Mouse (Mus musculus): ENCODE results near the gene Arhgap29. TPM values are rescaled to one million over a fixed set of nuclear protein-coding genes. Genes with fewer than 3 reads are reported as not detected.

Gene Arhgap29
- polyA plus RNA-seq, 1 experiment from 2014 or later, result 48.5 TPM

DNA sequence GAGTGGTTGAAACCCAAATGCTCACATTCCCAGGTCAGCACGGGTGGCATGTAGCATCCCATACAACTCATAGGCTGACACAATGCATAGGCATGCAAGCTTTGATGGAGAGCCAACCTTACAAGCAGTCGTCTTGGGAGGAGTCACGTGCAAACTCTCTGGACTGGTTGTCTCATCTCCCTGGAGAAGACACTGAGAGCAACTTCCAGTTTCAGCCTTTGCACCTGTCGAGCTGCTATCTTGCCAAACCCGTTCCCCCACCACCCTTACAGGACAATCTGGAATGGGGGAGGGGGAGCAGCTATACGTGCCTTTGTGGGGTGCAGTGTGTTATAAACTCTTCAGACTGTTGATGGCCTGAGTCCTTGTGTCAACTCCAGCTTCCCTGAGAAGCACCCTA lies 96.8 kb downstream of the Arhgap29 start:
- no peaks in the 10 kb centered on the region for H3K9me3 ChIP-seq (replicated peaks; ENCODE audit: control insufficient read depth, low read length)
- no peaks in the 10 kb centered on the region for H3K36me3 ChIP-seq (ENCODE audit: control insufficient read depth, insufficient read depth)
- H3K27ac ChIP-seq (ENCODE audit: low read length), result no peak overlapping the region
- no peak overlapping the region for H3K4me2 ChIP-seq (ENCODE audit: low read depth, low read length)
- 51% methylated on average over 6 of the region's 6 CpGs for WGBS
- no peaks in the 10 kb centered on the region for H3K27me3 ChIP-seq (ENCODE audit: control insufficient read depth, insufficient read depth, low read length)
- peaks cover 35% of the 10 kb centered on the region for H3K4me1 ChIP-seq (ENCODE audit: control insufficient read depth, insufficient read depth, low read length)
- H3K4me3 ChIP-seq (ENCODE audit: low read length), result no peak overlapping the region
- ATAC-seq (replicated peaks; ENCODE audit: extremely low read depth, insufficient read depth, low FRiP score), result no peak
- H3K9ac ChIP-seq (ENCODE audit: low read length), result no peak overlapping the region

DNA sequence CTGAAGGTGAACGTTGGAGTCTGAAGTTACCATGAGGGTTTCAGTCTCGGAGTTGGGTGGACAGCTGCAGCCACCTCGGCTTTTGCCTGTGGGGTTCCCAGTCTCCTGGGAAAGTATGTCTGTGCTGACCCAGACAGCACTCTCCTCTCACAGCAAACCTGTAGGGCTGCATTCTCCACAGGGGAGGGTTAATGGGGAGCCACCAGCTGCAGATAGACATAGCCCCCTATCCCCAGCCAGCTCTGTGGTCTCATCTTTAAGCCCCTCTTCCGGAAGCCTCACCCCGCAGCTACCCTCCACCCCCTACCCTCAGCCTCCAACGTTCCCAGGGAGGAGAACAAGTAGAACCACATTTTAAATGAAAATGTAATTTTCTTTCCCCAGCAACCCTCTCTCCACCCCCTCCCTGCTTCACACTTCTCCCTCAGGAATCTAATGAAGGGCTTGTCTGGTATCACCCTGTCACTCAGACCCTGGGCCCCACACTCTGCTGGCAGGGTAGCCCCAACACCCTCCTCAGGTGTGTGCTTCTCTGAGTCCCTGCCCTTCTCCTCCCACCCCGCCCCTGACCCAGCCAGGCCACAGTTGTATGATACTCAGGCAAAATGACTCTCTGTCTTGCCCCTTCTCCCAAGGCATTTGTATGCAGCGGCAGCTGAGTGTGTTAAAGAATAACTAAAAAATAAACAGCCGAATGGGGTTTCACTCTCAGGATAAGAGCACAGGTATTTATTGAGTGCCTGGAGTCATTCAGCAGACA lies 106.3 kb downstream of the Arhgap29 start:
- WGBS, result 51% methylated on average over 9 of the region's 9 CpGs
- Histone ChIP-seq H3K36me3 (ENCODE audit: control insufficient read depth, insufficient read depth) (no peaks in the 10 kb centered on the region), H3K9ac (ENCODE audit: low read length) (no peak overlapping the region), H3K4me3 (ENCODE audit: low read length) (no peak overlapping the region), H3K9me3 (replicated peaks; ENCODE audit: control insufficient read depth, low read length) (no peaks in the 10 kb centered on the region), H3K4me2 (ENCODE audit: low read depth, low read length) (no peak overlapping the region), H3K4me1 (ENCODE audit: control insufficient read depth, insufficient read depth, low read length) (peaks cover 4% of the 10 kb centered on the region; the same call in 1 of the 2 replicates), H3K27ac (ENCODE audit: low read length) (no peak overlapping the region), H3K27me3 (ENCODE audit: control insufficient read depth, insufficient read depth, low read length) (no peaks in the 10 kb centered on the region)
- no peak for ATAC-seq (replicated peaks; ENCODE audit: extremely low read depth, insufficient read depth, low FRiP score)

DNA sequence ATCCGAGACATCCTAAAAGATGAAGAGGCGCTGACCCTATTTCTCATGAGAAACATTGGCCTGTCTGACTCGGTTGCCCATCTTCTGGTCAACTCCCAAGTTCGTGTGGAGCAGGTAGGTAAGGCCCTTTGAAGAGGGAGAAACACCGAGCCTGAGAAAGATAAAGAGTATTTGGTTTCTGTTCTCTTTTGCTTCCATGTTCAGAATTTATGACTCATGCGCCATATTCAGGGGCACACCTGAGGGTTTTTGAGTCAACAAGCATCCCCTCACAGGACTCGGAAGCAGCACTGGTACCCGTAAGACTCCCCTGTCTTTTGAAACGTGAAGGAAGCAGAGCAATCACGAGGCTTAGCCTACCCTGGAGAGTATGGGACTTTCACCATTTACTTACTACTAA lies 110.2 kb downstream of the Arhgap29 start:
- no peaks in the 10 kb centered on the region for H3K27me3 ChIP-seq (ENCODE audit: control insufficient read depth, insufficient read depth, low read length)
- H3K27ac ChIP-seq (ENCODE audit: low read length), result no peak overlapping the region
- no peaks in the 10 kb centered on the region for H3K36me3 ChIP-seq (ENCODE audit: control insufficient read depth, insufficient read depth)
- no peak for ATAC-seq (replicated peaks; ENCODE audit: extremely low read depth, insufficient read depth, low FRiP score)
- peaks cover 9% of the 10 kb centered on the region for H3K4me1 ChIP-seq (ENCODE audit: control insufficient read depth, insufficient read depth, low read length)
- WGBS, result 89% methylated on average over 10 of the region's 10 CpGs
- H3K4me2 ChIP-seq (ENCODE audit: low read depth, low read length), result no peak overlapping the region
- no peak overlapping the region for H3K4me3 ChIP-seq (ENCODE audit: low read length)
- no peaks in the 10 kb centered on the region for H3K9me3 ChIP-seq (replicated peaks; ENCODE audit: control insufficient read depth, low read length)
- no peak overlapping the region for H3K9ac ChIP-seq (ENCODE audit: low read length)

DNA sequence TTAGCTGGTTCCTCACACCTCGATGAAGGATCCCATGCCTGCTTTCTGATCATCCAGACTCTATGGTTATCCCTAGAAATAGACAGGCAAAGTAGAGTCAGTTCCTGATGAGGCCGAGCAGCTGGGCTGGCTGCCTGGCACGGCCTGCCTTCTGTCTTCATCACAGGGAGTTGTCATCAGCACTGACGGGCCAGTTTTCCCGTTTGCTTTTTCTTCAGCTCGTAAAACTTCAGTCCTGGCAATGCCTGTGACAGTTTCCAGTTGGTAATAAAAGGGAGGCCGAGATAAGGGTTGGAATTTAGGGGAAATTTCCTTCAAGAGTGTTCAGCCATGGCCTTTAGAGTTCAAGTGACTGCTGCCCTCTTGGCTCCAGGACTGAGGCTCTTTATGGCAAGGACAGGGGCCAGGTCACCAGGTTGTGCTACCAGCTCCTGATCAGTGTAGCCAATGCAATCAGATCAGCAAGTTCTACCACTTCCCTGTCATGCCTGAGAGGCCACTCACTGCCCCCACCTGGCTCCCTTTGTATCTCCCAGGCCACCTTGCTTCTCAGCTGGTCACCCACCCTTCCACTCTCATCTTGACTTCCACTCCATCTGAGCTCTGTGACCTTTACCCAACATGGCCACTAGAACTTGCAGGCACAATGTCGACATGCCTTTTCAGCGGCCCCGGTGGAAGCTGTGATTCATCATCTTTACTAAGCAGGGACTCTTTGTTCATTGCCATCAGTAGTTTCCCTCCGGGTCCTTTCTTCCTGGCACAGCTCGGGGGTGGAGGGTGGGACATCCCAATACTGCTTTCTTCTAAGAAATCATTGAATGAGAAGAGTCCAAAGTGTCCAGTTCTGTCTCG lies 112.4 kb downstream of the Arhgap29 start:
- Histone ChIP-seq H3K4me2 (ENCODE audit: low read depth, low read length) (no peak overlapping the region), H3K9me3 (replicated peaks; ENCODE audit: control insufficient read depth, low read length) (no peaks in the 10 kb centered on the region), H3K27ac (ENCODE audit: low read length) (peak overlapping the region; percentile 85), H3K4me3 (ENCODE audit: low read length) (no peak overlapping the region), H3K27me3 (ENCODE audit: control insufficient read depth, insufficient read depth, low read length) (no peaks in the 10 kb centered on the region), H3K36me3 (ENCODE audit: control insufficient read depth, insufficient read depth) (no peaks in the 10 kb centered on the region), H3K9ac (ENCODE audit: low read length) (no peak overlapping the region), H3K4me1 (ENCODE audit: control insufficient read depth, insufficient read depth, low read length) (peaks cover 9% of the 10 kb centered on the region)
- ATAC-seq (replicated peaks; ENCODE audit: extremely low read depth, insufficient read depth, low FRiP score), result peak; percentile 79
- WGBS, result 34% methylated on average over 13 of the region's 13 CpGs

Other genes with a start within 250 kb of the Arhgap29 start
- 8.9 and 10.4 TPM in 2 replicates for gene F3, start 229.0 kb upstream of the Arhgap29 start, polyA plus RNA-seq (2015; fragmentation: Nextera tagmentation; extraction: Ambion mirVana)
- gene Abcd3, start 137.2 kb upstream of the Arhgap29 start, polyA plus RNA-seq (2015; fragmentation: Nextera tagmentation; extraction: Ambion mirVana), result 48.2 and 49.8 TPM in 2 replicates
- gene Abca4, start 91.9 kb downstream of the Arhgap29 start, polyA plus RNA-seq (2015; fragmentation: Nextera tagmentation; extraction: Ambion mirVana), result 3.4 and 3.5 TPM in 2 replicates